Mouse (Mus musculus) c-Kit-negative CD71-positive TER-119-positive erythroid progenitor cells, embryonic 14.5 days (primary cell): ENCODE measurements around the gene Gpm6b.

ENCODE experiments used
- DNase-seq: peaks from one replicate; pipeline ENCODE4 v3.0.0-alpha.2; 2013; ENCODE audit warnings: low read depth, low spot score

Gene Gpm6b

DNA sequence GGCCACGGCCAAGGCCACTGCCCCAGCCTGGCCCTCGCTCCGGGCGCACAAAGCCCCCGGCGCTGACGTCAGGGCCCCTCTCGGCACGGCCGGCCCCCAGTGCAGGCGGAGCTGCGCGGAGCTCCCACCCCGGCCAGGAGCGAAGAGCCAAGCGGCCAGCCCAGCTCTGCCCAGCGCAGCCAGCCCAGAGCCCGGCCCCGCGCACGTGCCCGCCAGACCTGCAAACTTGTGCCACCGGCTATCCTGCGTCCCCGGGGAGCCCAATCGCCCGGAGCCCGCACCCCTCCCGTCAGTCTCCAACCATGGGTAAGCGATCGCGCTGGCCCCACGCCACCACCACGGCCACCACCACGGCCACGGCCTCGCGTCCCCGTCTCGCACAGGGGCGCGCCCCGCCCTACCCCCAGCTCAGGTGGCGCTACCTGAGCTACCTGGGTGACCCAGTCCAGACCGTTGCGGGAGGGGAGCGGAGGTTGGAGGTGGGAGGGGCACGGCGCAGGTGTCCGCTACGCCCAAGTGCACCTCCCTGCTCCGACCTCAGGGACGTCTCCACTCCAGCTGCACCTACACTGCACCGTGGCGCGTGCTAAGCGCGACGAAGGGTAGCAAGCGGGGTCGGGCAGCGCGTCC lies at the start of gene Gpm6b:
Gene Gpm6b (plus strand): TSS at position 81 of the 630 bp plus-strand sequence.
- DNase-seq = no peak

DNA sequence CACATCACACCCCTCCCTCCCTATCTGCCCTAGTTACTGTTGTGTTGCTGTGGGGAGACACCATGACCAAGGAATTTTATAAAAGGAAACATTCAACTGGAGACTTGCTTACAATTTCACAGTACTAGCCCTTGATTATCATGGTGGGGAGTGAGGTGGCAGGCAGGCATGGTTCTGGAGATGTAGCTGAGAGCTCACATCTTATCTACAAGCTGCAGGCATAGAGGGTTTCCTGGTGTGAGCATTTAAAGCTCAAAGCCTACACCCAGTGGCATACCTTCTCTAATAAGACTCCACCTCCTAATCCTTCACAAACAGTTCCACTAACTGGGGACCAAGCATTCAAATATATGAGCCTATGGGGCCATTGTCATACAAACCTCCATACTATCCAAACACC lies 42.4 kb upstream of the Gpm6b start:
- no peak for DNase-seq

DNA sequence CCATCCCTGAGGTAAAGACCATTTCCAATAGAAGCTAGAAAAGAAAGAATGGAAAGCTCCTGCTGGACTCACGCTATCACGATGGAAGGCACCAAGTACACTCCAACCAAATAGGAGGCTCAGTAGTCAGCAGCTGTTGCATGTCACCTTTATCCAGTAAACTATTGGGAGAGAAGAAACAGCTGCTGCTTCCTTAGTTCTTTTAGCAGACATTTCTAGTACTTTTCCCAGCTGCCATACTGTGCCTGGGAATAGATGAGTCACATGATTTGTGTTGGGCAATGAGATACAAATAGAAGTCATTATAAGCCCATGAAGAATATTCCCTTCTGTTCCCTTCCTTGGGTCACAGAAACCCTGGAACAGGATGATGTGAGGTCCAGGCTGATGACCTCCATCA lies 40.4 kb upstream of the Gpm6b start:
- DNase-seq = no peak

DNA sequence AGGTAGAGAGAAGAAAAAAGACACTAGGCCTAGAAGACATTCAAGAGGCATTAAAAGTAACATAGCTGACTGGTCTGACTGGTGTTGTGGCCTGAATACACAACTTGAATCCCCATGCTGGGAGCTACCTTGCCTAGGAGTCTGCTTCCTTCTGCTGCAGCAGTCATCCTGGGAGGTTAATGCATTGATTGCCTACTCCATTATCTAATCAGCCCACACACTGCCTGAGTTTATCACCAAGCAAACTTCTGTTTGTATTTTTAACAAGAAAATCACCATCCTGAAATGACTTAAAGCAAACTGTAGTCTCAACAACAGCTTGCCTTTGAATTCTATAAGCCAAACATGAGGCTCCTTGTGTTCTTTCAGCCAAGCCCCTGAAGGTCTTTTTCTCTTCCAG lies 38.9 kb upstream of the Gpm6b start:
- DNase-seq = no peak

DNA sequence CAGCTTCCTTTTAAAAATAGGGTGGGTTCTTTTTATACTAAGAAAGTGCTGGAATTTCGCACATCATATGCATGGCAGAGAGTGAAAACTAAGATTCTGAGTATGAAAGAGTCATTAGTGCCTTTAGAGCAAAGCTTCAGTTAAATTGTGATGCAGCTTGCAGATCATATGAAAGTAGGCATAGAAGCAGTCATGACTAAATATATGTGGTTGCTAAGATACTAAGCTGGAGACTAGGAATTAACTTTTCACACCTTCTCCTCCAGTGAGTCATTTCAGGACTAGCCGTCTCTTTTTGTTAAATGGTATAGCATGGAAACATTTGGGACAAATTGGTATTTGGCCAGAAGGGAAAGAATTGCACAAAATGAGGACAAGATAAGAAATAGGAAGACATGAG lies 24.1 kb upstream of the Gpm6b start:
- no peak for DNase-seq

DNA sequence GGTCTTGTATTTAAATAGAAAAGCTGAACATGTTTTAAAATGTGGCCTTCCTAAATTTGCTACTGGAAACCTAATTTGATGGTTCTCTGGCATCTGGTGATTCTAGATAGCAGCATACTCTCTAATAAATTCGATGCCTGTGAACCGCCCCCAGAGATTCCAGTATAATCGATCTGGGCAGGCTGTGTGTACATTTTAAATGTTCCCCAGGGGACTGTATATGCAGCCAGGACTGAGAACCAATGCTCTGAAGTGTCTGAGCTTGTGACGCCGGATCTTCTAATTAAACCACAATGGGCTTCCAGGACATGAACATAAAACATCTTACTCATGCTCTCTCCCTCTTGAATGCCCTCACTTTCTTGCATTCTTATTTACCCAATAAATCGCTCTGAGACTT lies 22.5 kb upstream of the Gpm6b start:
- no peak for DNase-seq

DNA sequence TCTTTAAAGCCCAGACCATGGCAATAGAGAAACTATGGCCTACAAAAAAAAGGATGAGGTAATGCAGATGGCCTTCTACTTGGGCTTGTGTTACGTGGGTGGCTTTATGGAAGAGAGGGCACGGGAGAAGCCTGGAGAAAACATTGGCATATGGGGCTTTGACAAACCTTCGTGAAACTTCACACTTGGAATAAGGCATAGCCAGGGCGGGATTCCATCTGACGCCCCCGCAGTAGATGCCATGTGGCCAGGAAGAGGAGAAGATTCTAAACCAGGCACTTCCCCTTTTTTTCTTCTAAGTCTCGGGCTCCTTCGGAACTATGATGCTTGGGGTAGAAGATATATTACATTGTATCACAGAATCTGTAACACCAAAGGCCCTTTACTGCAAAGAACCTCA lies 22.0 kb upstream of the Gpm6b start:
- no peak for DNase-seq

DNA sequence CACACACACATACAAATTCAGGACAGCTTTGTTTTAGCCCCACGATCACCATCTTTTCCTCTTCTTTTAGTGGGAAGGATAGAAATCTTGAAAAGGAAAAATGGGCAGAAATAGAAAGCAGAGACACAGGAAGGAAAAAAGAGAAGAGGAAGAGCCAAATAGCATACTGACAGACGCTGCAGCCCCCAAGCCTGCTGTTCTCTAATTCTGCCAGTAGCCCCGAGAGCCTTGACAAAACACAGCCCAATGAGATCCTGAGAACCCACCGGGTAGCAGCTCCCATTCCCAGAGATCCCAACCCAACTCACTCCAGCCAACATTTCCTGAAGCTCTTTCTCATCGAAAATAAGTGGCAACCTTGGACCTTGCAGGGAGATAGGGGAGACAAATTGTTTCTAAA lies 19.4 kb upstream of the Gpm6b start:
- no peak for DNase-seq

DNA sequence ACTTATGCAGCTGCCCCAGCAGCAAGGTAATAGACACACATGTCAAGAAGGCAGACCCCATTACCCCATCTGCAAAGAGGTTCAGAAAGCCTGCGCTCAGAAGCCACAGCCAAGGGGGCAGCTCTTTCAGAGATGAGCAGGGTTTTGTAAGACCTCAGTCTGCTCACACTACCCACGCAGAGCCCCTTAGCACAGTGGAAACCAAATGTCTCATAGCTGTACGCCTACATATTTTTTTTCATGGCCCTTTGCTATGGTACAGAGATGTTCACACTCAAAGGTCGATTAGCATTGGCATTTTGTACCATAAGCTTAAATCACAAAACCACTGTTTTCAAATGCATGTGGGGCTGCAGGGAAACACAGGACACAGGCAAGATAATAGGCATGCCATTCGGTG lies 11.9 kb upstream of the Gpm6b start:
- DNase-seq = no peak

DNA sequence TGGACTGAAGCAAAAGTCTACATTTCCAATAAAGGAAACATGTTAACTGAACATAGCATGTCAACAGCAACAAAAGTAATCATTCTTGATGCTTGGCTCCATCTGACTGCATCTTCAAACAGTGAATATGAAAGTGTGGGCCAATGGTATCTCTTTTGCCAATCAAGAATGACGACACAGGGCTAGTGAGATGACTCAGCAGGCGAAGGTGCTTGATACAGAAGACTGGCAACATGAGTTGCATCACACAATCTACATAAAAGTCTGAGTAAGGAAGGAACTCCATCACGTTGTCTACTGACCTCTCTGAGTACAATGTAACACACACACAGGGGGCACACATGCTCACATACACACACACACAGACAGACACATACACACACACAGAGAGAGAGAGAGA lies 9.0 kb upstream of the Gpm6b start:
- DNase-seq = no peak

DNA sequence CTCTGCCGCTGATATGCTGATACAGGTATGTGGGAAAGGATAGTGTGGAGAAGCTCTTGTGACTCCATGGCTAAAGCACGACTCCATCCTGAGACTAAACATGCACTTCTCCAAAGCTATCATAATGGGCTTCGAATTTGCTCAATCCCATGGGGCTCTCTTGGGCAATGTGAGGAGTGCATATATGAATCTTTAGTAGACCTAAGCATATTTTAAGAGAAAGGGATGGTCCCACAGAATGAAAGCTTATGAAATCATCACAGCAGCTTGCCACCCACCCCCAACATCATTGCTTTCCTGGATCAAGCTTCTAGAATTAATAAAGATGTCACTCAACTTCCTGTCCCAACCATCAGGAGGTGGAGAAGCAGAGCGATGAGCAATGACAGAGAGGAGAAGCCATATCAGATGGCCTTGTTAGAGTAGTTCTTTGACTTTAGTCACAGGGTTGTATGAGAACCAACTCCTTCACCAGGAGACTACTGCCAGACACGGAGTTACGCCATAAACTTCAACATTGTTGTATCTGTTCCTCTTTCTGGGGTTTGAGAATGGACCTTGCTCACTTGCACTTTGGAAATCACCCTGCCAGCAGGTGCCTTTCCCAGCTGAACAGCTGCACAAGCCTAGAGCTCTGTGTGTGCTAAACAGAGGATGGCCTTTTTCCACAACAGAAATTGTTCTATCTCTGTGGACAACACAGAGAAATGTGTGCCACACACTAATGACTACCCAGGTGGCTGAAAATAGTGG lies 8.0 kb upstream of the Gpm6b start:
- DNase-seq = no peak

DNA sequence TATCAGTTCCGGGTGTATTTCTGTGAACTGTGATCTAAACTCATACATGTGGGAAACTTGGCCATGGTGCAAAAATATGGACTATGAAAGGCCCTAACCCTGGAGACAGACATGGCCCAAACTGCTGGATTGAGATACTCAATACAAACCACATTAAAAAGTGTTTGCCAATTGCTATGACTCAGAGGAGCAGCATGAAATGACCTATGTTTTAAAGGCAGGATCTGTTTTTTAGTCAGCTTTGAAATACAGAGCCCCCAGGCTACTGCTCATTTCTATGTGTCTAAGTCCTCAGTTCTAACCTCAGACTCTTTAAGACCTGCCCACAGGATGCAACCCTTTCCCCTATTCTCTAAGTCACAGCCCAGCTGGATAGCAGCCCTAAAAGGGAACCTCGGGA lies 2.6 kb upstream of the Gpm6b start:
- DNase-seq = no peak

DNA sequence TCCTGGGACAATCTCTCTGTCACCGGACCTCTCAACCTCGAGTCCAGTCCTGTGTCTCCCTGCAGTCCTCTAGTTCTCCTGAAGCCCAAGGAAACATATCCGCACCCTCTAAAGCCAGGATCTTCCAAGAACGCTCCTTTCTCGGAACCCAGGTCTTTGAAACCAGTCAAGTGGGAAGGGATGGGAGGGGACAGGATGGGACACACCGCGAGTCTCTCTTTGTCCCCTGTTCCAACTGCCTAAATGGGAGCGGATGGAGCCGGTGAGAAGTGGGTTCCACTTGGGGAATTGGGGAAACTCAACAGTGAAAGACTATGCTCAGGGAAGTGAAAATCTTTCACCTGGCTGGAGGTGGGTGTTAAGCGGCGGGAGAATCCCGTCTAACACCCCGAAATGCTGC lies 809 bp downstream of the Gpm6b start:
- DNase-seq = no peak

DNA sequence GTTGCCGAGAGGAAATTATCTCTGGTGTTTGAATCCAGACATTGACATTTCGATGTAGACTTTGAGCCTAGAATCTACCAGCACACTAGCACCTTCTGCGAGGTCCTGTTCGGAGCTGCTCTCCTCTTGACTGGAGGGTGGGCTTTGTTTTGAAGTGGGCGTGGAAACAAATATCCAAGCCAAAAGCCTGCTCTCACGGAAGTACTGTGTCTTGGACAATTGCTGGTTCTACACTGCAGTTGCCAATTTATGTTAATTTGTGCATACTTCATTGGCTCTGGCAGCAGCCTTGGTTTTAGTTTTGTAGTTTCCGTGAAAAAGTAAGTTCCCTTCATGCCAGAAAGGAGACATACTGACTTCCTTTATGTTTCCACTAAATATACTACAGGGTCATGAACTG lies 2.0 kb downstream of the Gpm6b start:
- no peak for DNase-seq

DNA sequence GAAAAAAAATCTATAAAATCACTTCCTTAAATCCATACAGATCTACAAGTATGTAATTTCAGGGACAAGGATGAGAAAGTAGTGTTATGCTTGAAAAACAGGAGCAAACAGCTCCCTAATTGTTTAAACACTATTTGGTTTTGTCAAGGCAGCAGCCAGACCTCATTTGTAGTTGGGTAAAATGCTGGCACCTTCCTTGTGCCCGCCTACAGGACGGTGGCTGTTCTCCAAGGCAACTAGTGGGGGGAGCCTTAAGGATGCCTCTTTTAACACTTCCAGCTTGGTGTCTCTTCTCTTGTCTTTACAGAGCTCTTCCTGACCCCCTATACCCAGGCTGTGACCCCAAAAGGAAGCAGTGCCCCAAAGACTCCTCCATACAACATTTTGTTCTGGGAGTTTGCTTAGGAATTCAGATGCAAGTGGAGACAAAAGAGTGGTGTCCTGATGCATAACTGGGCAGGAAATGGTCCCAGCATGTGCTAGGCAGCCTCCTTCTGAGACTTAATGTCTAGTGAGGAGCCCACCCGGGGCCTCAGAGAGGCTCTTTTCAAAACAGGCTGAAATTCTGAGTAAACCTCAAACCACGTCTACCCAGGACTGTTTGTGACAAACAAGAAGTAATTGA lies 4.7 kb downstream of the Gpm6b start:
- DNase-seq = no peak

DNA sequence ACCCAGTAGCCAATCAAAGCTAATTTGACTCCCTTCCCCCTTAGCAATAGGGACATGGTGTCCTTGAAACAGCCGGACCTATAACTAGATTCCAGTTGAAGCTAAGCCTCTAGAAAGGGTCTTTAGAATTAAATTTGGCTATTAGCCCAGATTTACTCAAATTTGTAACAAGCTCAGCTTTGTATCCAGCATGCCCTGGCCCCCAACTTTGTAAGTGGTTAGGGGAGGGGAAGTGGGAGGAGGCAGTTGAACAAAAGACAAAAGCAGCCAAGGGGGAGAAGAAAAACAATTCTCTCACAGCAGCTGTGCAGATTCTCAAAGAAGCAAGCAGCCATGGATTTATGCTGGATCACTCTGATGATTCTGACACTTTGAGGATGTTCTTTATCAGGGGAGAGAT lies 32.8 kb downstream of the Gpm6b start:
- no peak for DNase-seq

DNA sequence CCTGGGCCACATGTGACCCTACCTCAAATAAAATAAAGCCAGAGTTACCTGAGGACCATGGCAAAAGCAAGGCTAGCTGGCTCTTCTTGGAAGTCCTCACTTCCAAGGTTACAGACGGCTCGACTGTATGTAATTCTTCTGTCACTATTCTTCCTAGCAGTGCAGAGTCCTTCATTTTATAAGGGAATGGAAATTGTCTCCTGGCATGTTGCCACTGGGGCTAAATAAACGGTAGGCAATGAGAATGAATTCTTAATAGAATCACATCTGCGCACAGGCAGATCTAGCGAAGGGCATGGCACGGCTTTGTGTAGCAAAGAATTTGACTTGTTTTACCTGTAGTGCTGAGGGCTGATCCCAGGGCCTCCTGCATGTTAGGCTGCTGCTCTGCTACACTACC lies 33.9 kb downstream of the Gpm6b start:
- DNase-seq = no peak

DNA sequence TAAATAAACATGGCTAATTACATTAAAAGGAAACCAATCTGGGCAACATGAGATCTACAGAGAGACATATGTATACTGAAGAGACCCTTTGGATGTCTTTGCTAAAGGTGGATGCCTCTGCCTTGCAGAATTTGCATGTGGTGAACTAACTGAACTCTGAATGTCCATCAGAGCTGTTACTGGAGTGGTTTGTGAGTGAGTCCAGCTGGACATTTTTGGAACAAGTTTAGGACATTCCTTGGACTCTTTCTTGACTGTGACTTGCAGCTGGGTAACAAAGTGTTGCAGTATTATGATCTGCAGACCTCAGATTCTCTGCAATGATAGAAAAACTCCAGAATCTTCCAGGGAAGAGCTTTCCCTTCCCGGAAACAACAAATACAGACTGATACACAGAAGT lies 41.1 kb downstream of the Gpm6b start:
- DNase-seq = no peak

DNA sequence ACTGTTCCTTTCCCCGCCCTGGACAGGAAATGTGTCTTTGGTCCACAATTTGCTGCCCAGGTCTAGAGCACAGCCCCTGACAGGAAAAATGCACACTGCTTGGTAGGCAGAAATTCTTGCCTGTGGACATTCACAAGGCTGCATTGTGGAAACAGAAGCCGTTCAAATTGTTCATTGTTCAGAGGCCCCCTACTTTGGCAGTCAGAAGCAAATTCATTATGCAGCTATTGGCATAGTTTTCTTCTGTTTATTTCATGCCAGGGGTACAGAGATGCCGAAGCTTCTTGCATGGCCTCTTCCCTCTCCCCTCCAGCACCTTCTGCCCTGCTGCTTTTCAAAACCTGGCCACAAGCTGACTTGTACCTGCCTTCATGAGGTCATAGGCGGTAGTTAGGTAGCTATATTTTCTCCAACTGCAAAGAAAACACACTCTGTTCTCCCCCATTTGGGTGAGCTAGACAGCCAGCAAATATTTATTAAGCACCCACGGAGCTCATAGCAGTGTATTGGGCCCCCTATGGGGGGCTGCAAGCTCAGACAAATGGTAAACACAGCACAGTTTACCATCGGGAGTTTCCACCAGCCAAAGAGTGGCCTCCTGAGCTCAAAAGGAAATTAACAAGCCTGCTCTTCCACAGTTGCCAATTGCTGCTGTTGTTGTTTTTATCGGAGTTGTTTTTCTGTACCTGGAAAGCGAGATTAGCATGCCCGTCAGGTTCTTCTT lies 48.2 kb downstream of the Gpm6b start:
- no peak for DNase-seq

DNA sequence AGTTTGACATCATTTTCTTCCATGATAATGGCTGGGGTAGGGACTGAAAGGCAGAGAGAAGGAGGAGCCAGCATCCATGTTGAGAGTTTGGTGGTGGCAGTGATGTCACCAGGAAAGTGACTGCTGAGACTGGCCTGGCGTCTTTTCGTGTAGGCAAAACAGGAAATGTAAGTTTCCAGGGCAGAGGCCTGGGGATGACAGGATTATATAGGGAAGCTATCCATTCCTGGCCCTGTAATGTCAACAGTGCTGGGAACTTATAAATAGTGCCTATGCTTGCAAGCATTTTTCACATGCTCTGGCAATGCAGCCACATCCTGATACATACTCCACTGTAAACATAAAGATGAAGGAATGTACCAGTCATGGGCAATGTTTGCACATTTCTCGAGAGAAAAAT lies 52.6 kb downstream of the Gpm6b start:
- no peak for DNase-seq

DNA sequence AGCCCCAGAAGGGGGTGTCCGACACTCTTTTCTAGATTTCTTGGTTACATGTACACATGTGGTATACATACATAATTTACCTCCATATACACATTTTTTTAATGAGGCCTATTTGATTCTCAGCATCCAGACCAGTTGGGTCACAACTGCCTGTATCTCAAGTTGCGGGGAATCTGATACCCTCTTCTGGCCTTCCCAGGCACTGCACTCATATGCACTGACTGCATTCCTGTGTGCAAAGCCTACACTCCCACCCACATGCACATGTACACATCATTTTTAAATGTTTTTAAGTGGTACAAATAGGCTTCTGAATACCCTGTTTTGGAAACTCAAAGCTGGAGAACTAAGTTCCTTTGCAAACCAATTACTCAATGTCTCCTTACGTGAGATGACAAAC lies 54.8 kb downstream of the Gpm6b start:
- DNase-seq = no peak

DNA sequence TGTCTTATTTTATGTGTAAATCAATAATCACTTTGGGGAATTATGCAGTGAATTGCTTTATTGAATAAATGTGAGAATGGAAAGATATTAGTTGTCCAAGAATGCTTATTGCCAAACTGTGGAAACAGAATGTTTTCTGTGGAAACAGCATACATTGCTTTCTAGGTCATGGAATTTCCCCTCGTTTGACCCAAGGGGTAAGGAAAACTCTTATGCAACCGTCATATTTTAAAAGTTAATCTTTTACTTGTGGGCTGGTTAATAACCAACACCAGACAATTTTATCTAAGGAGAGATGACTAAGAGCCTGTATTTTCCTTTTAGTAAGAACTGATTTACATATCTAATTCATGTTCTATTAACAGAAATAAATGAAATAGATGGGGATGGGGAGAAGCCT lies 64.1 kb downstream of the Gpm6b start:
- no peak for DNase-seq

DNA sequence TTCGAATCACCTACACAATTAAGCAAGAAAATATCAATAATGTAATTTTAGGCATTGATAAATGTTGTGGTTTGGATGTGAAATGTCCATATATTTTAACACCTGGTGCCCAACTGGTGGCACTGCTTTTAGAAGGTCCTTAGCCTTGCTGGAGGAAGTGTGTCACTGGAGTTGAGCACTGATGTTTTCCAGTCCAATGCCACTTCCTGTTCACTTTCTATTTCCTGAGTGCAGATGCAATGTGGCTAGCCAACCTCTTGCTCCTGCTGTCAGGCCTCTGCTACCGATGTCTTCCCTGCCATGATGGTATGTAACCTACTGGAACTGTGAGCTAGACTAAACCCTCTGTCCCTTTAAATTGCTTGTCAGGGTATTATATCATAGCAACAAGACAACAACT lies 65.6 kb downstream of the Gpm6b start:
- DNase-seq = no peak
